Mouse (Mus musculus) kidney, embryonic 14.5 days (tissue): ENCODE results near the gene Ammecr1. TPM values are rescaled to one million over a fixed set of nuclear protein-coding genes. Genes with fewer than 3 reads are reported as not detected.

ENCODE experiments used
- ATAC-seq: fragments of 200-750 bp; cut with Nextera tagmentation; 2 replicates; pipeline ENCODE4 v1.8.0; 2017; ENCODE audit warnings: moderate number of reproducible peaks, mild to moderate bottlenecking, moderate TSS enrichment, moderate library complexity; ENCODE audit not compliant: low FRiP score, low TSS enrichment
- H3K27ac ChIP-seq: fragments of 300-500 bp; sonication (generic); 2 replicates; pipeline ENCODE4 v1.5.1; 2014; ENCODE audit warnings: low read depth, mild to moderate bottlenecking, low read length, moderate library complexity, mixed read lengths
- H3K27me3 ChIP-seq: fragments of 300-500 bp; sonication (generic); 2 replicates; pipeline ENCODE4 v1.6.1; 2014; ENCODE audit warnings: mild to moderate bottlenecking, low read length; ENCODE audit not compliant: control insufficient read depth, insufficient read depth
- H3K36me3 ChIP-seq: fragments of 300-500 bp; sonication (generic); 2 replicates; pipeline ENCODE4 v1.6.1; 2014; ENCODE audit warnings: low read length, mixed read lengths; ENCODE audit not compliant: control insufficient read depth, insufficient read depth
- H3K4me1 ChIP-seq: fragments of 300-500 bp; sonication (generic); 2 replicates; pipeline ENCODE4 v1.6.1; 2014; ENCODE audit warnings: low read length, mixed read lengths; ENCODE audit not compliant: control insufficient read depth, insufficient read depth
- H3K4me2 ChIP-seq: fragments of 300-500 bp; sonication (generic); replicated peaks from 2 replicates; pipeline ENCODE4 v1.6.1; 2014; ENCODE audit warnings: low read depth, mild to moderate bottlenecking, low read length
- H3K4me3 ChIP-seq: fragments of 300-500 bp; sonication (generic); 2 replicates; pipeline ENCODE4 v1.5.1; 2014; ENCODE audit warnings: mild to moderate bottlenecking, low read length
- H3K9ac ChIP-seq: fragments of 300-500 bp; sonication (generic); 2 replicates; pipeline ENCODE4 v1.6.1; 2014; ENCODE audit warnings: low read depth, mild to moderate bottlenecking, low read length, moderate library complexity
- H3K9me3 ChIP-seq: fragments of 300-500 bp; sonication (generic); 2 replicates; pipeline ENCODE4 v1.6.1; 2016; ENCODE audit warnings: low read length; ENCODE audit not compliant: control insufficient read depth
- WGBS: fragments of 180-500 bp; shearing (Covaris S2); extraction: QIAGEN DNeasy Blood & Tissue Kit; methylation state at CpG from one replicate; pipeline ENCODE4 v1.1.7; 2014; 5-methylcytosine and 5-hydroxymethylcytosine counted together
- polyA plus RNA-seq: library from polyadenylated mRNA; unstranded; fragments of >200 nt; fragmentation: Nextera tagmentation; extraction: Ambion mirVana; gene quantifications from 2 replicates; pipeline ENCODE4 v1.2.1, GENCODE M21; 2014

Gene Ammecr1
- polyA plus RNA-seq, 1 experiment from 2014 or later = 16.0 TPM

DNA sequence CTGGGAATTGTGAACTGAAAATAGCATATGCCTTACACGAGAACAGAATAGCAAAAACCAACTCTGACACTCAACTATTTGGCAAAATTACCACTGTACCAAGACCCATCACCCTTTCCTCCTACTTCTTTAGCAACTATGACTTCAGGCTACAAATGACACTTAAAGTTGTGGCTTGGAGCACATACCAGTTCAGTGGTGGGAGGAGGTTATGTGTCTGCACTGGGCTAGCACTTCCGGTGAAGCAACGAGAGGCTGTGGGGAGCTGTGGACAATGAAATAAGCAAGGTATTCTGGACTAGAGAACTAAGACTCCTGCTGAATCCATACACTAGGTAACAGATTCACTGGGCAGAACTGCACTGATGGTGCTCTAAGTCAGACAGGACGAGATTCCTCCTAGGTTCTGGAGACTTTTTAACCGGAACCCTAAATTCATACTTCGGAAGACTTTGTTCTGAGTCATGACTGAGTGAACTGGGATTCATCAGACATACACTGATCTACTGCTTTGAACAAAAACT, 69.0 kb downstream of the Ammecr1 start:
- no peaks in the 10 kb centered on the region for H3K9me3 ChIP-seq
- no peak overlapping the region for H3K4me3 ChIP-seq
- H3K9ac ChIP-seq = no peak overlapping the region
- no peak overlapping the region for H3K27ac ChIP-seq
- no peak for ATAC-seq
- WGBS = 84% methylated on average over 6 of the region's 6 CpGs
- H3K4me2 ChIP-seq = no peak overlapping the region
- H3K4me1 ChIP-seq = no peaks in the 10 kb centered on the region
- no peaks in the 10 kb centered on the region for H3K27me3 ChIP-seq
- no peaks in the 10 kb centered on the region for H3K36me3 ChIP-seq

DNA sequence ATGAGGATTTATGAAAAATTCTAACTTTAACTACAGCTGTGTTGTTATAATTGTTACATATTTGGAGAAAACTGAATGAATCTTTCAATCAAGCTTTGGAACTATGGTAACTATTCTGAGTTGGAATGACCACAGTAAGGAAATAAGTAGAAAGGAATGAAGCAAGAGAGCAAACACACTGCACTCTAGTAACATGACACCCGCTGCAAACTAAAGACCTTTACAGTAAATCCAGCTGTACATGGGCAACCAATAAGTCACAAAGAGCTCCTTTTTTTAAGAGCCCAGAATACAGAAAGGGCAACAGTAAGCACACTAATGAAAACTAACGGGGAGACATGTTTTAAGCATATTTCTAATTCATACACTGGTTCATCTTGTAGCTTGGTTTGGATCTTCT, 71.2 kb downstream of the Ammecr1 start:
- Histone ChIP-seq H3K9ac (no peak overlapping the region), H3K27me3 (no peaks in the 10 kb centered on the region), H3K4me2 (no peak overlapping the region), H3K36me3 (no peaks in the 10 kb centered on the region), H3K27ac (no peak overlapping the region), H3K4me3 (no peak overlapping the region), H3K9me3 (no peaks in the 10 kb centered on the region), H3K4me1 (no peaks in the 10 kb centered on the region)
- ATAC-seq = no peak
- 76% methylated on average over 2 of the region's 2 CpGs for WGBS

- WGBS = 88% methylated on average over 7 of the region's 7 CpGs
- no peak for ATAC-seq
Measured at GRCm38 (mm10) chrX:142885962-142886361, 80.6 kb downstream of the Ammecr1 start.

GRCm38 (mm10) chrX:142883593-142883992, 82.9 kb downstream of the Ammecr1 start:
- H3K9me3 ChIP-seq = no peaks in the 10 kb centered on the region
- no peak overlapping the region for H3K9ac ChIP-seq
- H3K27ac ChIP-seq = no peak overlapping the region
- H3K27me3 ChIP-seq = no peaks in the 10 kb centered on the region; the same call in 1 of the 2 replicates
- WGBS = 87% methylated on average over 4 of the region's 4 CpGs
- H3K36me3 ChIP-seq = no peaks in the 10 kb centered on the region
- no peaks in the 10 kb centered on the region for H3K4me1 ChIP-seq
- no peak for ATAC-seq
- H3K4me2 ChIP-seq = no peak overlapping the region
- no peak overlapping the region for H3K4me3 ChIP-seq

More at GRCm38 (mm10) chrX:142885962-142886361, 80.6 kb downstream of the Ammecr1 start:
- Histone ChIP-seq H3K36me3 (no peaks in the 10 kb centered on the region), H3K9me3 (no peaks in the 10 kb centered on the region), H3K4me1 (no peaks in the 10 kb centered on the region), H3K27me3 (no peaks in the 10 kb centered on the region; the same call in 1 of the 2 replicates), H3K27ac (no peak overlapping the region), H3K4me2 (no peak overlapping the region), H3K4me3 (no peak overlapping the region), H3K9ac (no peak overlapping the region)

DNA sequence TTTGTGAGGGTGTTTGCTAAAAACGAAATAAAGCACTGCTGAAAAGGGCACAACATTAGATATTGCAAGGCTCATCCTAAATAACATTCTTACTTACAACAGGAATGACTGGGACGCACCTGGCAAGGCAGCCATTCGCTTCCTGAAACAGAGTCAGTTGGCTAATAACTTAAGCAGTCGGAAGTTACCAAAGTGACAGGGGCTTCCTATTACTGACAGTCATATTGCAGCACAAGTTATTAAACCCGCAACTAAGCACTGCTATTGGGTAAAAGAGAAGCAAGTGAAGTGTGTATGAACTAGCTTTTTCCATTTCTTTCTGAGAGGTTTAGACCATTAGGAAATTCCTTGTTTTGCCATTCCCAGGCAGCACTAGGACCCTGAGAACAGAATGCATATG, 84.3 kb downstream of the Ammecr1 start:
- no peak overlapping the region for H3K4me3 ChIP-seq
- H3K9ac ChIP-seq = no peak overlapping the region
- WGBS = 81% methylated on average over 5 of the region's 5 CpGs
- no peaks in the 10 kb centered on the region for H3K4me1 ChIP-seq
- no peaks in the 10 kb centered on the region; the same call in 1 of the 2 replicates for H3K27me3 ChIP-seq
- no peak overlapping the region for H3K27ac ChIP-seq
- no peaks in the 10 kb centered on the region for H3K36me3 ChIP-seq
- H3K4me2 ChIP-seq = no peak overlapping the region
- ATAC-seq = no peak
- no peaks in the 10 kb centered on the region for H3K9me3 ChIP-seq

DNA sequence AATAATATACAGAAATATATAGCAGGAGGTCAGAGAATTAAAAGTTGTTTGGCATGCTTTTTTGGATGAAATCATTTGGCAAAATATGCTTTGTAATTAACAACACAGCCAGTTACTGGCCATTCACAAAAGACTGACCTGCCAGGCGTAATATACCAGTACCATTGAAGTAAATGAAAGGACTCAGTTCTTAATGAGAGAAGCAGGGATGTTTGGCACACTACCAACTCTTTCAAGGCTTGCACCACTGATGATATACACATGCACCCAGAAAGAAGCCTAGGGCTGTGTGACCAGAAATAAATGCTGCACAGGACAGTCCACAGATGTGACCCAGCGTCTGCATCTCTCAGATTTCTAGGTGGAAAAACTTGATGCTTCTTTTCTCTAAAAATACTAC, 96.7 kb downstream of the Ammecr1 start:
- ATAC-seq = no peak
- H3K4me3 ChIP-seq = no peak overlapping the region
- 76% methylated on average over 2 of the region's 2 CpGs for WGBS
- no peaks in the 10 kb centered on the region for H3K9me3 ChIP-seq
- H3K4me1 ChIP-seq = no peaks in the 10 kb centered on the region
- no peaks in the 10 kb centered on the region for H3K27me3 ChIP-seq
- H3K27ac ChIP-seq = no peak overlapping the region
- no peak overlapping the region for H3K4me2 ChIP-seq
- no peaks in the 10 kb centered on the region for H3K36me3 ChIP-seq
- no peak overlapping the region for H3K9ac ChIP-seq

DNA sequence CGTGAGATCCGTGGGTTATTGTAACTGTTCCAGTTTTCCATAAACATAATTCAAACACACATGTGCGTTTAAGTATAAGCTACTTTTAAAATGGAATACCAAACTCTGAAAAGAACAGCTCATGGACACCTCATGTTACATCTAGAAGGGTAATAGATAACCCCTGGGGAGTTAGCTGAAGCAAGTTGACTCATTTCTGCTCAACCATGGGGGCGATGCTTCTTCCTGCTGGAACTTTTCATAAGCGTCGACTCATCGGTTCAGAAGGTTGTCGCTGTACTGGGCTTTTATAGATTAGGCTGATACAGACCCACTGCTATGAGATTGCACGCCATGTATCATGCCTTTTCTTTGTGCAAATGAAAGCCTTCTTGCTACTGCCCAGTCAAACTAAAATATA, 118.5 kb downstream of the Ammecr1 start:
- Histone ChIP-seq H3K27me3 (no peaks in the 10 kb centered on the region), H3K36me3 (no peaks in the 10 kb centered on the region), H3K4me1 (no peaks in the 10 kb centered on the region), H3K27ac (no peak overlapping the region), H3K9ac (no peak overlapping the region), H3K4me2 (no peak overlapping the region), H3K4me3 (no peak overlapping the region), H3K9me3 (no peaks in the 10 kb centered on the region)
- WGBS = 93% methylated on average over 9 of the region's 9 CpGs
- ATAC-seq = no peak

GRCm38 (mm10) chrX:142846266-142846665, 120.3 kb downstream of the Ammecr1 start:
- 67% methylated on average over 6 of the region's 6 CpGs for WGBS
- no peak overlapping the region for H3K9ac ChIP-seq
- H3K4me3 ChIP-seq = no peak overlapping the region
- no peaks in the 10 kb centered on the region for H3K9me3 ChIP-seq
- no peaks in the 10 kb centered on the region for H3K36me3 ChIP-seq
- no peaks in the 10 kb centered on the region for H3K27me3 ChIP-seq
- no peak overlapping the region for H3K4me2 ChIP-seq
- H3K27ac ChIP-seq = no peak overlapping the region
- H3K4me1 ChIP-seq = no peaks in the 10 kb centered on the region
- ATAC-seq = no peak

- WGBS = 81% methylated on average over 4 of the region's 4 CpGs
- H3K36me3 ChIP-seq = no peaks in the 10 kb centered on the region
- no peaks in the 10 kb centered on the region for H3K27me3 ChIP-seq
- no peak overlapping the region for H3K4me2 ChIP-seq
- H3K9me3 ChIP-seq = no peaks in the 10 kb centered on the region
- H3K9ac ChIP-seq = no peak overlapping the region
- no peak for ATAC-seq
- H3K27ac ChIP-seq = no peak overlapping the region
- no peaks in the 10 kb centered on the region for H3K4me1 ChIP-seq
- no peak overlapping the region for H3K4me3 ChIP-seq
Measured at GRCm38 (mm10) chrX:142841916-142842315, 124.6 kb downstream of the Ammecr1 start.
